Mouse (Mus musculus) embryo, embryonic 10.5 days (tissue): ENCODE results near the gene Ankfn1.

Experiments used
- DNase-seq: peaks from one replicate; pipeline ENCODE4 v3.0.0-alpha.2; 2015; ENCODE audit warnings: low spot score

Ankfn1 gene

GRCm38 (mm10) chr11:89777431-89777830 lies at the start of gene Ankfn1:
Ankfn1 (minus strand) TSS chr11:89777653.
- no peak for DNase-seq

DNA sequence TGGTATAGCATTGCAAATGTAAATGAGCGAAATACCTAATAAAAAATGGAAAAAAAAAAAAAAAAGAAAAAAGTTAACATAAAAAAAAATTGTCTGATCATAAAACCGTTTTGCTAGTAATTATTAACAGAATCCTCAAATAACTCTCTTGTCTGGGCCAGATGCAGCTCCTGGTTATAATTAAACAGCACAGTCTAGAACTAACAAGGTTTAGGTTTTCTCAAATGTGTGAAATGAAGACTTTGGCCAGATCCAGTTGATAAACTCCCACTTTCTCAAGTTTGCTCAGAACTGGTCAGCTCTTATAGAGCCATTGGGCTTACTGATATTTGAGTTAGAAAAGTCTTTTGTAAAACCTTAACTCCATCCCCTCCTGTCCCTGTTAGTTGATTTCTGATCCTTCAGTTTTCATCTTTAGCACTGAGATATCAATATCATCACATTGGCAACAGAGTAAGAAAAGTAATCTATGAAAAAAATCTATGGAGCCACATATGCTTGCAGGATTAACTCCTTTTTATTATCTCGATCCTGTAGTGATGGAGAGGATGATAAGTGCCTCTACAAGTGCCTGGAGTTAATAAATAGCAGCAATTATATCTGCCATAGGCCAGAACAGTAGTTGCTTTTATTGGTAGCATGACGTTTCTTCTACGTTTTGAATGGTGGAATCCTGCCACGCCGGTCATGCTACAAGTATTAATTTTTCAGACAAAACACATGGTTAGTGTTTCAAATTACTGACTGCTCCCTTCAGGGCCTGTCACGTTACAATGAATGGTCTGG lies 46.4 kb upstream of the Ankfn1 start:
- DNase-seq: no peak

DNA sequence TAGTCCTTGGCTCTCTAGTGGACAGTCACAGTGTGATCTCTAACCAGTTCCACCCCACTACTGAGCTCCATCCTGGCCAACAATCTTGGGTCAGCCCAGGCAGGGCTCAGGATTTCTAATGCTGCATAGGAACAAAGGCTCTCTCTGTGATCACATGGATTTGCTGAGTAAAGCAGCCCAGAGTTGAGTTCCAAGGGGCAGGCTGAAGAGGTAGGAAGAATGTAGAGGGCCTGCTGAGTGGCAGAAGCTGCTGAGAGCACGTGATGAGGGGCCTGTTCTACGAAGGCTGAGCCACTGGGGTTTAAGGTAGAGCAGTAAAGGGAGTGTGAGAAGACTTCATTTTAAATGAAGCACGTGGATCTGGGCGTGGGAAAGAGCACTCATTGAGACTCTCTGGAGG lies 41.1 kb upstream of the Ankfn1 start:
- DNase-seq: no peak

GRCm38 (mm10) chr11:89811403-89811802 lies 34.0 kb upstream of the Ankfn1 start:
- DNase-seq: no peak

- DNase-seq: no peak
These were observed 30.5 kb upstream of the Ankfn1 start for GRCm38 (mm10) chr11:89807998-89808397.

DNA sequence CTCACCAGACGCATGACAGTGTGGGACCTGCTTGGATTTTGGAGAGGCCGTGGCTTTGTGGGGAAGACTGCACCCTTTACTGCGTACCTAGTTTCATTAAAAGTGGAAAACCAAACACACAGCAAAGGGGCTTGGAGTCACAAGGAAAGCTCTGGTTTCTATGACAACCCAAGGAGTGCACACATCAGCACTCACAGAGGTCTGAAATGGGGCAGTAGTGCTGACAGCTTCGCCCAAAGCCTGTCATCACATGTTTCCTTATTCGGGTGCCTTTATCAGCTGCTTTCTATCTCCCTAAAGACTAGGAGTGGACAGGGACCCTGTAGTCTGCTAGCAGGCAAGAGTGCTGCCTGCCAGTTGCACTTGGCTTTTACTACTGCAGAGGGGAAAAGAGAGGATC lies 27.4 kb upstream of the Ankfn1 start:
- peak; percentile 39 for DNase-seq

DNA sequence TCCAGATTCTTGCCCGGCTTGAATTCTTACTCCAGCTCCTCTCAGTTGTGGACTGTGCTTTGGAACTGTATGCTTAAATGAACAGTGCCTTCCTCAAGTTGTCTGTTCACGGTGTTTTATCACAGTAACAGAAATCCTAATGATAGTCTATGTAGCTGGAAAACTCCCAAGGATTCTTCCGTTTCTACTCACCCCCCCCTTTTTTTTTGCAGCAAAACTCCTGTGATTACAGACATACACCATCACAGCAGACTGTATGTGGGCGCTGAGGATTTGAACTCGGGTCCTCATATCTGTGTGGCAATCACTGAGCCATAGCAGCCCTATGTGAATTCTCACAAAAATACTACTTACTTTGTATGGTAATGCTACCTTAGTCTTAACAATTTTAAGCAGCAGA lies 26.5 kb upstream of the Ankfn1 start:
- DNase-seq: no peak

DNA sequence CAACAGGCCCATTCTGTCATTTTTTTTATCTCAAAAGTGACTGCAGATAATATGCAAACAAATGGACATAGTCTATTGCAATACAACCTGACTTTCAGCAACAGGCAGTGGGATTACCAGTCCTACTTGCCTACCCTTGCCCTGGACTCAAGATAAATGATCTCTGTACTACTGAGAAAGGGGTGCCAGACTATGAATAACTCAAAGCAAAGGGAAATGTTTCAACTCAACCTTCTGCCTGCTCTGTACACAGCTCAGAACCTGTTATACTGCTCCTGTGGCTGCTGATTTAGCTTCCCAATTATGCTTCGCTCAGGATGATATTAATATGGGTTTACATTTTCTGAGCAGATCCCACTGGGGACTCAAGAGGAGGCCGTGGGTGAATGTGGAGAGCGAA lies 15.3 kb upstream of the Ankfn1 start:
- no peak for DNase-seq

DNA sequence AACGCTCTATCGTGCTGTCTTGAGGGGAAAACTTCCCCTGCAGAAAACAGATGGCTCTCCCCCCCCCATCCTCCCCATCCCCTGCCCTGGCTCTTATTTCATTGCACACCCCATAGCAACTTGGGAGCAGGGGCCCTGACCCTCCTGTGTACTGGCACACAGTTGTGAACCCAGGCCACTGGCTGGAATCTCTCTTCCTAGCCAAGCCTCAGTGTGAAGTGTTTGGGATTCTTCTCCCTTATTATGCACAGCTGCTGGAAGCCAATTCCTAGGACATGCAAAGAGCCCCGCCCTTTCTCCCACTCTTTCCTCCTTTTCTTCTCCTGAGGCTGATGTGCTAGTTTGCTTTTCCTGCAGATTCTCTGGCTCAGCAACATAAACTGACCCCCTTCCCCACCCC lies 1.4 kb downstream of the Ankfn1 start:
- DNase-seq: no peak

DNA sequence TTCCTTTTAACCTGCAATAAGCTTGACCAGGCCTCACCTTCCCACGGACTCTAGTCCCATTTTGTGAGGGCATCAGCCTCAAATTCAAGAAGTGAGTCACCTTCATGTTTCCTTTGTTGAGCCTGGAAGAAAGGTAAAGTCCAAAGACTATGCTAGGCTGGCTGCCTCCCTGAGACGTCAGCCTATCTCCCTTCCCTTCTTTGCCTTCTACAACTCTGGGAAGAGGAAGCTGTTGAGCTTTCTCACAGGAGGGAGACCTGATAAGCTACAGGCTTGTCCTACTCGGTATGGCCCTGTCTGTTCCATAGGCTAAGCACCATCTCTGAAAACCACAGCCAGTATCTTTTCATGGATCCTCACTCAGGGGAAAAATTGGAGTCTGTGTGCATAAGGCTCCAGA lies 2.5 kb downstream of the Ankfn1 start:
- DNase-seq: no peak

DNA sequence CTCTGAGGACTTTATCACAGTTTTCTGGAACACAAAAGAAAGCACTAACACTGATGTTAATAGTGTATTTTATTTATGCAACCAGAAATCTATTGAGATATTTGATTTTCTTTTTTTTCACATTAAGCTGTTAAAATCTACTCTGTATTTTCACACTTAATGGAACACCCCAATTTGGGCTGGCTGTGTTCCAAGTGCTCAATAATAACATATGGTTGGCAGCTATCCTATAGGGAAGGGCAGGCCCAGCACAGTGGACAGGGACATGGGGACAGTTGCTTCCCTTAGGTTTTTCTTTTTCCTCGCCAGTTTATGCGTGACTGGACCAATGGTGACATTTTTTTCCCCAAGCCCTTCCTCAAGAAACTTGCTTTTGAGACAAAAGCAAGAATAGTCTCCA lies 4.5 kb downstream of the Ankfn1 start:
- no peak for DNase-seq

GRCm38 (mm10) chr11:89765770-89766148 lies 11.7 kb downstream of the Ankfn1 start:
- peak; percentile 9 for DNase-seq

- no peak for DNase-seq
These were observed 12.3 kb downstream of the Ankfn1 start for GRCm38 (mm10) chr11:89765014-89765769.

DNA sequence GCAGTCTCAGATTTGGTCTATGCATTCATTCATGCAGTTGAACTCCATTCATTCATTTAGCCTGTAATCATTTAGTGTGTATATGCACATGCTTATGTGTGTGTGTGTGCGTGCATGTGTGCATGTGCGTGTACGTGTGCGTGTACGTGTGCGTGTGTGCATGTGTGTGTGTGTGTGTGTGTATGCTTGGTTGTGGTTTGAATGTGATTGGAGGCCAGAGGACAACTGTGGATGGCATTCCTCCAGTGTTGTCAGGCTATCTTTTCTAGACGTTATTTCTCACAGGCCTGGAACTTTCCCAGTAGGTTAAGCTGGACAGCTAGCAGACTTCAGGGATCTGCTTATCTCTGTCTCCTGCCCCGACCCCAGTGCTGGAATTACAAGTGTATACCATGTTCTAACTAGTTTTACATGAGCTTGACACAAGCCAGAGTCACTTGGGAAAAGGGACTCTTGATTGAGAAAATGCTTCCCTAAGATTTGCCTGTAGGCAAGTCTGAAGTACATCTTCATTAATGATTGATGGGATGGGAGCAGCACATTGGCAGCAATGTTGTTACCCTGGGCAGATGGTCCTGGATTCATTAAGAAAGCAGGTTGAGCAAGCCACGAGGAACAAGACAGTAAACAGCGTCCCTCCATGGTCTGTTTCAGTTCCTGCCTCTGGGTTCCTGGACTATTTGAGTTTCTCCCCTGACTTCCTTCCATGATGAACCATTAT lies 43.3 kb downstream of the Ankfn1 start:
- no peak for DNase-seq

GRCm38 (mm10) chr11:89733526-89733925 lies 43.9 kb downstream of the Ankfn1 start:
- DNase-seq: no peak

DNA sequence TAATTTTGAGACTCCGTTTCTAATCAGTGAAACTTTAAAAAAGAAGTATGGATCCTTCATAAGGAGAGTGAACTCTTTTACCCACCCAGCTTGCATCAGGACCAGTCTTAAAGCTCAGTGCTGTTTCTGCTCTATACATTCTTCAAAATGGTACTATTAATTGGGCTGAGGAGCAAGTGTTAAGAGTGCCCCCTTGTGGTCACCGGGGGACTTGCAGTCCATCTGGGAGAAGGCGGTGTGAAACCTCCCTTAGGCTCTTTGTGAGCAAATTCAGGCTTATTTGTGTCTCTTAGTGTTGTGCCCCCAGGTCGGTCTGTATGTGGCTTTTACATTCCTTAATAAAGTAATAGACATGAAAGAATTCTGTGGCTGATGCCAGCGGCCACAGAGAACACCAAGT lies 56.6 kb downstream of the Ankfn1 start:
- DNase-seq: peak; percentile 88

DNA sequence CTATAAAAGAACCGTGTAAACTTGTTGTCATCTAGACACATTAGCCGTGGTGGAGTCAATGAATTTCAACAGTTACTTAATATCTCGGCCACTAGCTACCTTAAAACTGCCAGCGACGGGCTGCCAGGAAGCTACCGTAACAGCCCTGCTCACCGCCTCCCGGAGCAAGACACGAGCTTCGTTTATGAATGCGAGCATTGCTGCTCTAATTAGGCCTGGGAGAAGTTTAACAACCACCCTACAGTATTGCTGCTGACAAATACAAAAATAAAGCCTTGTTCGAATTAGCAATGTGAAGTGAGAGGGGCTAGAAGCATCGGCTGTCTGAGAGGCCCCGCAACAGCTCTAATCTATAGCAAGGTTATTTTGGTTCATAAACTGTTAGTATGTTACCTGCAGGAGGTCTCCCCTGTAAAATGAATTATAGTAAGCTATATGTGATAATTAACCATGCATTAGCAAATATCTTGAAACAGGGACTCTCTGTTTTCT lies 58.9 kb downstream of the Ankfn1 start:
- DNase-seq: no peak

GRCm38 (mm10) chr11:89716351-89716750 lies 61.1 kb downstream of the Ankfn1 start:
- no peak for DNase-seq

GRCm38 (mm10) chr11:89708526-89708925 lies 68.9 kb downstream of the Ankfn1 start:
- no peak for DNase-seq

GRCm38 (mm10) chr11:89696431-89697403 lies 80.7 kb downstream of the Ankfn1 start:
- peak; percentile 75 for DNase-seq

- no peak for DNase-seq
These were observed 83.8 kb downstream of the Ankfn1 start for GRCm38 (mm10) chr11:89693686-89694085.
